8 mouse cellular contexts compared by ENCODE assay signal in genomic region chr8:107502922-107503321, GRCm38 (mm10).
DNase-seq lines count a peak whose midpoint lies in the region; ATAC-seq and TF ChIP-seq lines count a peak whose summit lies in the region.
"Had no signal": no experiment of that assay in that cellular context is flagged by ENCODE, and none has a peak within 500 bp of the region (broad histone marks: within the 10 kb centered on the region; RNA-seq: fewer than 3 reads in every experiment).

No protein-coding gene starts in this region.

- peaks cover 9% of the 10 kb centered on the region; the same call in 1 of the 2 replicates for H3K36me3 ChIP-seq in neural tube, embryonic 12.5 days
- H3K36me3 ChIP-seq in neural tube, embryonic 15.5 days: peaks cover 6% of the 10 kb centered on the region
- H3K36me3 ChIP-seq in neural tube, embryonic 13.5 days: peaks cover 18% of the 10 kb centered on the region

- H3K4me3 ChIP-seq in neural tube, embryonic 12.5 days: no peak overlapping the region
- no peak overlapping the region for H3K4me3 ChIP-seq in neural tube, embryonic 15.5 days (replicated peaks)
- H3K4me3 ChIP-seq in bone marrow, adult 2 months (replicated peaks; ENCODE audit: control insufficient read depth, low read depth, low read length): peak overlapping the region; percentile 0
- no peak overlapping the region for H3K4me3 ChIP-seq in neural tube, embryonic 13.5 days
- H3K4me3 ChIP-seq: hindbrain, embryonic 15.5 days had no signal

- no peaks in the 10 kb centered on the region for H3K27me3 ChIP-seq in neural tube, embryonic 12.5 days (replicated peaks)
- no peaks in the 10 kb centered on the region for H3K27me3 ChIP-seq in neural tube, embryonic 15.5 days (replicated peaks)
- H3K27me3 ChIP-seq in neural tube, embryonic 13.5 days: no peaks in the 10 kb centered on the region
- H3K27me3 ChIP-seq: hindbrain, embryonic 15.5 days had no signal

- peak overlapping the region; percentile 16; the same call in 1 of the 2 replicates for H3K4me2 ChIP-seq in neural tube, embryonic 12.5 days (replicated peaks)
- H3K4me2 ChIP-seq in neural tube, embryonic 15.5 days: no peak overlapping the region
- H3K4me2 ChIP-seq in neural tube, embryonic 13.5 days: no peak overlapping the region
- H3K4me2 ChIP-seq: hindbrain, embryonic 15.5 days had no signal

- no peaks in the 10 kb centered on the region for H3K9me3 ChIP-seq in neural tube, embryonic 12.5 days
- H3K9me3 ChIP-seq in neural tube, embryonic 15.5 days (replicated peaks): no peaks in the 10 kb centered on the region
- no peaks in the 10 kb centered on the region for H3K9me3 ChIP-seq in neural tube, embryonic 13.5 days
- H3K9me3 ChIP-seq: hindbrain, embryonic 15.5 days had no signal

- peak; percentile 43 for DNase-seq in induced T-regulatory cell, adult 2 months (ENCODE audit: low read depth)
- no peak for DNase-seq in embryo, embryonic 9.5 days (ENCODE audit: extremely low spot score)
- DNase-seq in MN1 (ENCODE audit: low spot score): no peak

- peaks cover 30% of the 10 kb centered on the region for H3K4me1 ChIP-seq in neural tube, embryonic 12.5 days
- peaks cover 21% of the 10 kb centered on the region for H3K4me1 ChIP-seq in neural tube, embryonic 15.5 days
- H3K4me1 ChIP-seq in bone marrow, adult 2 months (ENCODE audit: control insufficient read depth, insufficient read depth, low read length): peaks cover 9% of the 10 kb centered on the region
- peaks cover 29% of the 10 kb centered on the region for H3K4me1 ChIP-seq in neural tube, embryonic 13.5 days (replicated peaks)

- peak overlapping the region; percentile 37; the same call in 1 of the 2 replicates for H3K27ac ChIP-seq in neural tube, embryonic 12.5 days
- no peak overlapping the region for H3K27ac ChIP-seq in neural tube, embryonic 15.5 days (replicated peaks)
- peak overlapping the region; percentile 91 for H3K27ac ChIP-seq in bone marrow, adult 2 months (ENCODE audit: control insufficient read depth, insufficient read depth, low read depth, low read length, poor library complexity)
- H3K27ac ChIP-seq in neural tube, embryonic 13.5 days (replicated peaks): peak overlapping the region; percentile 59
- H3K27ac ChIP-seq: hindbrain, embryonic 15.5 days had no signal

- TF ChIP-seq POLR2A in bone marrow, adult 2 months (IDR thresholded peaks at IDR 0.05; ENCODE audit: borderline replicate concordance, control insufficient read depth, low read depth, low read length): no peak

- H3K9ac ChIP-seq in neural tube, embryonic 12.5 days: no peak overlapping the region
- no peak overlapping the region for H3K9ac ChIP-seq in neural tube, embryonic 15.5 days (replicated peaks)
- H3K9ac ChIP-seq in neural tube, embryonic 13.5 days: no peak overlapping the region
- H3K9ac ChIP-seq: hindbrain, embryonic 15.5 days had no signal

- no peak for ATAC-seq in neural tube, embryonic 12.5 days (ENCODE audit: low FRiP score, low read depth)
- ATAC-seq in neural tube, embryonic 15.5 days (ENCODE audit: low FRiP score): no peak
- ATAC-seq in neural tube, embryonic 13.5 days (ENCODE audit: low read depth): no peak

- no peak for TF ChIP-seq CTCF in bone marrow, adult 2 months (IDR thresholded peaks at IDR 0.05; ENCODE audit: control insufficient read depth, insufficient read depth, low read length)

- 36% methylated on average over 3 of the region's 3 CpGs for WGBS in neural tube, embryonic 12.5 days
- 26% methylated on average over 3 of the region's 3 CpGs for WGBS in neural tube, embryonic 15.5 days
- WGBS in bone marrow, adult 2 months: 3% methylated on average over 3 of the region's 3 CpGs
- WGBS in neural tube, embryonic 13.5 days: 29% methylated on average over 3 of the region's 3 CpGs
